Mouse (Mus musculus): ENCODE measurements at regions not wholly inside any gene's neighbourhood (a gene's known extent, or its start where the extent isn't known, plus 50 kb on each side); places are given as distances from the start of the nearest gene placed in this dataset.

DNA sequence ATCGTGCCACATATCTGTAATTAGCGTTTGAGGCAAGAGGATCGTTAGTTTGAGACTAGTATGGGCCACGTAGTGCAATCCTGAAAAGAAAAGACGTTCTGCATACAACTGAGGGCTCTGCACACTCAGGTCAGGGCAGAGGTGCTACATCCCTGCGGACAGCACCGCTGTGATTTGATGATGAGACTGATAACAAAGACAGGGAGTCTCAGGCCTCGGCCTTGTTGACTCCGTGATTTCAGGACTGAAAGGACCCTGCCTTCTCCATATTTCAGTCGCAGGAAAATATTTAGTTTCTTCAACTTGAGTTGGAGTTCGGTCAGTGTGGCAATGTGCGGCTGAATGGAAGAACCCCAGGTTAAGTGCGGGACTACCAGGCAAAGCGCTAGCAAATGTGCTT, 210.1 kb downstream of the Etnk1 start:
- ATAC-seq (ENCODE audit: low FRiP score) (no peak), DNase-seq (ENCODE audit: low spot score) (no peak)
- Histone ChIP-seq H3K9ac (ENCODE audit: low read depth, low read length) (no peak overlapping the region), H3K36me3 (ENCODE audit: control insufficient read depth, insufficient read depth, low read length) (no peaks in the 10 kb centered on the region), H3K27me3 (ENCODE audit: control insufficient read depth, insufficient read depth, low read length) (no peaks in the 10 kb centered on the region), H3K4me2 (replicated peaks; ENCODE audit: low read depth, low read length) (no peak overlapping the region), H3K4me1 (replicated peaks; ENCODE audit: control insufficient read depth, insufficient read depth, low read length) (no peaks in the 10 kb centered on the region), H3K4me3 (ENCODE audit: low read depth, low read length) (no peak overlapping the region), H3K9me3 (ENCODE audit: control insufficient read depth, low read length) (no peaks in the 10 kb centered on the region), H3K27ac (ENCODE audit: low read depth, low read length) (no peak overlapping the region)
- WGBS: 92% methylated on average over 14 of the region's 14 CpGs

DNA sequence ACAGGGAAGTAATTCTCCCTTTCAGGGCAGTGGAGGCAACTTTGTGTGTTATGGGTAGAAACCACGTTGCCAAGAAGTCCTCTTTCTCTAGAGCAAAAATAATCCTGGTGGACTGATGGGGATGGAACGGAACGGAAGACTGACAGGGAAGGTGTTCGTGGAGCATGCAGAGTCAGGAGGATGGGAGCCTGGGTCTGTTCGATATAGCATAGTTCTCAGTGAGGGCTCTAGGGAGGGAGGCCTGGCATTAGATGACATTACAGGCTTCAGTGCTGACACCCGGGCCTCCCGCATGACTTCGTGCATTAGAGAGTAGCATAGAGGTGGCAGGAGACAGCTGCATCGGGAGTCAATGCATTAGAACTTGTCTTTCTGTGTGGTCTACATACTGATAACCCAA, 211.1 kb downstream of the Etnk1 start:
- H3K4me2 ChIP-seq (replicated peaks; ENCODE audit: low read depth, low read length): no peak overlapping the region
- ATAC-seq (ENCODE audit: low FRiP score) (no peak), DNase-seq (ENCODE audit: low spot score) (no peak)
- H3K9ac ChIP-seq (ENCODE audit: low read depth, low read length): no peak overlapping the region
- H3K4me1 ChIP-seq (replicated peaks; ENCODE audit: control insufficient read depth, insufficient read depth, low read length): no peaks in the 10 kb centered on the region
- H3K27ac ChIP-seq (ENCODE audit: low read depth, low read length): no peak overlapping the region
- WGBS: 93% methylated on average over 9 of the region's 9 CpGs
- H3K4me3 ChIP-seq (ENCODE audit: low read depth, low read length): no peak overlapping the region
- no peaks in the 10 kb centered on the region for H3K36me3 ChIP-seq (ENCODE audit: control insufficient read depth, insufficient read depth, low read length)
- no peaks in the 10 kb centered on the region for H3K9me3 ChIP-seq (ENCODE audit: control insufficient read depth, low read length)
- no peaks in the 10 kb centered on the region for H3K27me3 ChIP-seq (ENCODE audit: control insufficient read depth, insufficient read depth, low read length)

GRCm38 (mm10) chr6:143380490-143380889, 213.5 kb downstream of the Etnk1 start:
- Histone ChIP-seq H3K27ac (ENCODE audit: low read depth, low read length) (no peak overlapping the region), H3K36me3 (ENCODE audit: control insufficient read depth, insufficient read depth, low read length) (no peaks in the 10 kb centered on the region), H3K4me1 (replicated peaks; ENCODE audit: control insufficient read depth, insufficient read depth, low read length) (no peaks in the 10 kb centered on the region), H3K4me2 (replicated peaks; ENCODE audit: low read depth, low read length) (no peak overlapping the region), H3K9ac (ENCODE audit: low read depth, low read length) (no peak overlapping the region), H3K27me3 (ENCODE audit: control insufficient read depth, insufficient read depth, low read length) (no peaks in the 10 kb centered on the region), H3K4me3 (ENCODE audit: low read depth, low read length) (no peak overlapping the region), H3K9me3 (ENCODE audit: control insufficient read depth, low read length) (no peaks in the 10 kb centered on the region)
- no peak for DNase-seq (ENCODE audit: low spot score)
- no peak for ATAC-seq (ENCODE audit: low FRiP score)
- 96% methylated on average over 3 of the region's 3 CpGs for WGBS

- Histone ChIP-seq H3K4me2 (replicated peaks; ENCODE audit: low read depth, low read length) (no peak overlapping the region), H3K27ac (ENCODE audit: low read depth, low read length) (no peak overlapping the region), H3K9me3 (ENCODE audit: control insufficient read depth, low read length) (no peaks in the 10 kb centered on the region), H3K4me3 (ENCODE audit: low read depth, low read length) (no peak overlapping the region), H3K9ac (ENCODE audit: low read depth, low read length) (no peak overlapping the region), H3K4me1 (replicated peaks; ENCODE audit: control insufficient read depth, insufficient read depth, low read length) (no peaks in the 10 kb centered on the region), H3K27me3 (ENCODE audit: control insufficient read depth, insufficient read depth, low read length) (no peaks in the 10 kb centered on the region), H3K36me3 (ENCODE audit: control insufficient read depth, insufficient read depth, low read length) (no peaks in the 10 kb centered on the region)
- DNase-seq (ENCODE audit: low spot score) (no peak), ATAC-seq (ENCODE audit: low FRiP score) (no peak)
- 95% methylated on average over 16 of the region's 16 CpGs for WGBS
These were observed 219.8 kb downstream of the Etnk1 start for GRCm38 (mm10) chr6:143386597-143387450.

- Histone ChIP-seq H3K36me3 (ENCODE audit: control insufficient read depth, insufficient read depth, low read length) (no peaks in the 10 kb centered on the region), H3K4me2 (replicated peaks; ENCODE audit: low read depth, low read length) (no peak overlapping the region), H3K9me3 (ENCODE audit: control insufficient read depth, low read length) (no peaks in the 10 kb centered on the region), H3K9ac (ENCODE audit: low read depth, low read length) (no peak overlapping the region), H3K4me1 (replicated peaks; ENCODE audit: control insufficient read depth, insufficient read depth, low read length) (no peaks in the 10 kb centered on the region), H3K4me3 (ENCODE audit: low read depth, low read length) (no peak overlapping the region), H3K27ac (ENCODE audit: low read depth, low read length) (no peak overlapping the region), H3K27me3 (ENCODE audit: control insufficient read depth, insufficient read depth, low read length) (no peaks in the 10 kb centered on the region)
- WGBS: 79% methylated on average over 10 of the region's 10 CpGs
- no peak for DNase-seq (ENCODE audit: low spot score)
- ATAC-seq (ENCODE audit: low FRiP score): no peak
These were observed 226.7 kb downstream of the Etnk1 start for GRCm38 (mm10) chr6:143393543-143394207.

GRCm38 (mm10) chr6:143394377-143394776, 227.4 kb downstream of the Etnk1 start:
- DNase-seq (ENCODE audit: low spot score) (no peak), ATAC-seq (ENCODE audit: low FRiP score) (no peak)
- Histone ChIP-seq H3K27me3 (ENCODE audit: control insufficient read depth, insufficient read depth, low read length) (no peaks in the 10 kb centered on the region), H3K36me3 (ENCODE audit: control insufficient read depth, insufficient read depth, low read length) (no peaks in the 10 kb centered on the region), H3K27ac (ENCODE audit: low read depth, low read length) (no peak overlapping the region), H3K4me1 (replicated peaks; ENCODE audit: control insufficient read depth, insufficient read depth, low read length) (no peaks in the 10 kb centered on the region), H3K4me2 (replicated peaks; ENCODE audit: low read depth, low read length) (no peak overlapping the region), H3K9me3 (ENCODE audit: control insufficient read depth, low read length) (no peaks in the 10 kb centered on the region), H3K9ac (ENCODE audit: low read depth, low read length) (no peak overlapping the region), H3K4me3 (ENCODE audit: low read depth, low read length) (no peak overlapping the region)
- 90% methylated on average over 15 of the region's 15 CpGs for WGBS

- no peak overlapping the region for H3K27ac ChIP-seq (ENCODE audit: low read depth, low read length)
- no peak for DNase-seq (ENCODE audit: low spot score)
- H3K4me3 ChIP-seq (ENCODE audit: low read depth, low read length): no peak overlapping the region
- no peaks in the 10 kb centered on the region for H3K9me3 ChIP-seq (ENCODE audit: control insufficient read depth, low read length)
- H3K4me1 ChIP-seq (replicated peaks; ENCODE audit: control insufficient read depth, insufficient read depth, low read length): no peaks in the 10 kb centered on the region
- H3K9ac ChIP-seq (ENCODE audit: low read depth, low read length): no peak overlapping the region
- 39% methylated on average over 8 of the region's 8 CpGs for WGBS
- no peaks in the 10 kb centered on the region for H3K36me3 ChIP-seq (ENCODE audit: control insufficient read depth, insufficient read depth, low read length)
- H3K27me3 ChIP-seq (ENCODE audit: control insufficient read depth, insufficient read depth, low read length): no peaks in the 10 kb centered on the region
- no peak overlapping the region for H3K4me2 ChIP-seq (replicated peaks; ENCODE audit: low read depth, low read length)
- ATAC-seq (ENCODE audit: low FRiP score): no peak
These were observed 234.4 kb downstream of the Etnk1 start for GRCm38 (mm10) chr6:143401436-143401835.

DNA sequence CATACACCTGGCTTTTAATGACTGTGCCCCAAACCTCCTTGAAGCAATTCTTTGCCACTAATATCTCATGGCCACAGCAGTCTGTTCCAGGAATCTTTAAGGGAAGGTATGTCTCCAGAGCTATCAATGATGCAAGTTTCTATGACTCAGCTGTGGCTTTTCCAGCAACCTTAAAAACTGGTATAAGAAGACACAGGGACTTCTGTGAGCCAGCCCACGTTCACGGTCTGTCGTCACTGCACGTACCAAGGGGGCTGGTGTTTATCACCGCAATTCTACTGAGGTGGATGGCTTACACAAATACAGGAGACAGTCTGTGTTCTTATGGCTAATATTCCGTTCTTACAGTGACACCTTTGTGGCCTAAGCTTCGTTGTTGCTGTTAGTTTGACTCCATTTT, 234.9 kb downstream of the Etnk1 start:
- 90% methylated on average over 7 of the region's 7 CpGs for WGBS
- Histone ChIP-seq H3K27ac (ENCODE audit: low read depth, low read length) (no peak overlapping the region), H3K9me3 (ENCODE audit: control insufficient read depth, low read length) (no peaks in the 10 kb centered on the region), H3K4me1 (replicated peaks; ENCODE audit: control insufficient read depth, insufficient read depth, low read length) (no peaks in the 10 kb centered on the region), H3K4me2 (replicated peaks; ENCODE audit: low read depth, low read length) (no peak overlapping the region), H3K4me3 (ENCODE audit: low read depth, low read length) (no peak overlapping the region), H3K27me3 (ENCODE audit: control insufficient read depth, insufficient read depth, low read length) (no peaks in the 10 kb centered on the region), H3K36me3 (ENCODE audit: control insufficient read depth, insufficient read depth, low read length) (no peaks in the 10 kb centered on the region), H3K9ac (ENCODE audit: low read depth, low read length) (no peak overlapping the region)
- DNase-seq (ENCODE audit: low spot score) (no peak), ATAC-seq (ENCODE audit: low FRiP score) (no peak)

- no peaks in the 10 kb centered on the region for H3K36me3 ChIP-seq (ENCODE audit: control insufficient read depth, insufficient read depth, low read length)
- H3K4me1 ChIP-seq (replicated peaks; ENCODE audit: control insufficient read depth, insufficient read depth, low read length): no peaks in the 10 kb centered on the region
- WGBS: 76% methylated on average over 7 of the region's 7 CpGs
- ATAC-seq (ENCODE audit: low FRiP score): no peak
- no peaks in the 10 kb centered on the region for H3K9me3 ChIP-seq (ENCODE audit: control insufficient read depth, low read length)
- no peak for DNase-seq (ENCODE audit: low spot score)
- H3K4me3 ChIP-seq (ENCODE audit: low read depth, low read length): no peak overlapping the region
- no peak overlapping the region for H3K27ac ChIP-seq (ENCODE audit: low read depth, low read length)
- no peak overlapping the region for H3K4me2 ChIP-seq (replicated peaks; ENCODE audit: low read depth, low read length)
- H3K27me3 ChIP-seq (ENCODE audit: control insufficient read depth, insufficient read depth, low read length): no peaks in the 10 kb centered on the region
- H3K9ac ChIP-seq (ENCODE audit: low read depth, low read length): no peak overlapping the region
These were observed 235.7 kb downstream of the Etnk1 start for GRCm38 (mm10) chr6:143402766-143403165.
